Comparison of ENCODE assay signal across 25 mouse cellular contexts in the genomic region with DNA sequence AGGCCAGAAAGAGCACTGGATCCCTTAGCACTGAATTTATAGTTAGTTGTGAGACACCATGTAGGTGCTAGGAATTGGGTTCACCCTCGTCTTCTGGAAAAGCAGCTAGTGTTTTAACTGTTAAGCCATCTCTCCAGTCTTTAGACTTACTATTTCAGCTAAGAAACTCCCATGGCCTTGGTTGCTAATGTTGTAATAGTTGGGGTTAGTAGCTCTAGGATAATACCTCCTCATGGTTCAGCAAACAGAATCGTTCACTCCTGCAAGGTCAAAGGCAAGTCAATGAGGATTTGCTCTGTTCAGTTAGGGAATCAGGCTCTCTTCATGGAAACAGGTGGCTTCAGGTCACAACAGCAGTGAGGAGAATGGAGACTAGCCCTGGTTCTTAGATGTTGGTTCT.
"Had no signal": no experiment of that assay in that cellular context is flagged by ENCODE, and none has a peak within 500 bp of the region (broad histone marks: within the 10 kb centered on the region; RNA-seq: fewer than 3 reads in every experiment).

No protein-coding gene starts in this region.

- H3K27me3 ChIP-seq: limb, embryonic 12.5 days; limb, embryonic 13.5 days; limb, embryonic 15.5 days; liver, embryonic 13.5 days; liver, embryonic 15.5 days; lung, embryonic 15.5 days; midbrain, embryonic 12.5 days; midbrain, embryonic 13.5 days; midbrain, embryonic 15.5 days; neural tube, embryonic 12.5 days had no signal

- DNase-seq: liver; liver, embryonic 13.5 days; lung, embryonic 14.5 days; lung, postnatal 4 days; midbrain, embryonic 14.5 days had no signal

- H3K36me3 ChIP-seq: limb, embryonic 10.5 days; limb, embryonic 12.5 days; limb, embryonic 13.5 days; limb, embryonic 15.5 days; liver, embryonic 13.5 days; liver, embryonic 15.5 days; lung, embryonic 15.5 days; midbrain, embryonic 10.5 days; midbrain, embryonic 12.5 days; midbrain, embryonic 13.5 days; midbrain, embryonic 15.5 days; neural tube, embryonic 12.5 days had no signal

- H3K4me3 ChIP-seq: limb, embryonic 10.5 days; limb, embryonic 12.5 days; limb, embryonic 13.5 days; limb, embryonic 15.5 days; liver, embryonic 13.5 days; liver, embryonic 15.5 days; lung, embryonic 15.5 days; megakaryocyte, embryonic 14.5 days; midbrain, embryonic 10.5 days; midbrain, embryonic 12.5 days; midbrain, embryonic 13.5 days; midbrain, embryonic 15.5 days; myocyte; neural tube, embryonic 12.5 days had no signal

- H3K27ac ChIP-seq: limb, embryonic 10.5 days; limb, embryonic 12.5 days; limb, embryonic 13.5 days; limb, embryonic 15.5 days; liver, embryonic 13.5 days; liver, embryonic 14.5 days; liver, embryonic 15.5 days; lung, embryonic 15.5 days; macrophage; midbrain, embryonic 10.5 days; midbrain, embryonic 12.5 days; midbrain, embryonic 13.5 days; midbrain, embryonic 15.5 days; neural tube, embryonic 12.5 days had no signal

- ATAC-seq: lung, postnatal 0 days; midbrain, embryonic 13.5 days; midbrain, embryonic 15.5 days; midbrain, embryonic 16.5 days had no signal

- H3K9ac ChIP-seq: limb, embryonic 12.5 days; limb, embryonic 13.5 days; limb, embryonic 15.5 days; liver, embryonic 13.5 days; liver, embryonic 14.5 days; liver, embryonic 15.5 days; liver, postnatal 0 days; lung, embryonic 14.5 days; lung, embryonic 15.5 days; midbrain, embryonic 12.5 days; midbrain, embryonic 13.5 days; midbrain, embryonic 15.5 days; neural tube, embryonic 12.5 days had no signal

- H3K4me1 ChIP-seq: limb, embryonic 10.5 days; liver, embryonic 13.5 days; liver, embryonic 15.5 days; lung, embryonic 15.5 days; megakaryocyte, embryonic 14.5 days; midbrain, embryonic 10.5 days; midbrain, embryonic 12.5 days; midbrain, embryonic 13.5 days; midbrain, embryonic 15.5 days; neural tube, embryonic 12.5 days had no signal

- H3K4me2 ChIP-seq: limb, embryonic 12.5 days; limb, embryonic 13.5 days; limb, embryonic 15.5 days; liver, embryonic 11.5 days; liver, embryonic 13.5 days; liver, embryonic 15.5 days; lung, embryonic 14.5 days; lung, embryonic 15.5 days; midbrain, embryonic 11.5 days; midbrain, embryonic 12.5 days; midbrain, embryonic 13.5 days; midbrain, embryonic 15.5 days; neural tube, embryonic 12.5 days had no signal

- H3K9me3 ChIP-seq: limb, embryonic 10.5 days; limb, embryonic 12.5 days; limb, embryonic 13.5 days; limb, embryonic 15.5 days; liver, embryonic 13.5 days; liver, embryonic 15.5 days; lung, embryonic 15.5 days; midbrain, embryonic 10.5 days; midbrain, embryonic 12.5 days; midbrain, embryonic 13.5 days; midbrain, embryonic 15.5 days; neural tube, embryonic 12.5 days had no signal
